Mouse (Mus musculus) adrenal gland, postnatal 10 days (tissue): ENCODE results near the gene Dhrs13. TPM values are rescaled to one million over a fixed set of nuclear protein-coding genes. Genes with fewer than 3 reads are reported as not detected.

Experiments
- microRNA-seq: library from miRNA; unstranded; fragments of <30 nt; microRNA quantifications from one replicate; pipeline ENCODE4 v1.2.0, GENCODE M21; 2021
- total RNA-seq, 2 experiments: library from RNA; stranded (reverse); gene quantifications; 2 replicates each; pipeline ENCODE4 v1.2.3; 2021

Dhrs13 gene
- total RNA-seq, 2 experiments from 2014 or later, result 8.6 to 10.4 TPM

Small RNA genes within 50 kb of the gene (microRNA-seq; reads per million reads assigned to microRNA genes)
- 65.1 reads per million, percentile 39 among the genes with 10 or more reads in this experiment for gene Mir144
- not detected for gene Mir451a
- not detected for gene Mir451b

Other genes with a start within 250 kb of the Dhrs13 start
- gene Gm10277, start 244.5 kb upstream of the Dhrs13 start, total RNA-seq, result not detected
- gene Pipox, start 138.2 kb upstream of the Dhrs13 start, total RNA-seq, result 10 to 100 TPM; 14.0 to 25.8 TPM
- gene Sez6, start 101.5 kb upstream of the Dhrs13 start, total RNA-seq, result 1 to 10 TPM; 2.5 to 3.6 TPM
- gene Phf12, start 49.5 kb upstream of the Dhrs13 start, total RNA-seq, result 10 to 100 TPM; 42.9 to 55.3 TPM
- gene Flot2, start 5.7 kb downstream of the Dhrs13 start, total RNA-seq, result 10 to 100 TPM; 79.1 to 95.9 TPM
- 10 to 100 TPM; 30.4 to 35.0 TPM for gene Eral1, start 48.1 kb downstream of the Dhrs13 start, total RNA-seq
- 10 to 100 TPM; 14.7 to 15.3 TPM for gene Fam222b, start 62.4 kb downstream of the Dhrs13 start, total RNA-seq
- 10 to 100 TPM; 52.2 to 53.0 TPM for gene Traf4, start 133.3 kb downstream of the Dhrs13 start, total RNA-seq
- gene Nek8, start 144.4 kb downstream of the Dhrs13 start, total RNA-seq, result 10 to 100 TPM in 1 of 2 experiments, 1 to 10 TPM in 1; 8.6 to 10.9 TPM
- gene Tlcd1, start 144.4 kb downstream of the Dhrs13 start, total RNA-seq, result 10 to 100 TPM; 34.4 to 45.6 TPM
- gene Rpl23a, start 151.3 kb downstream of the Dhrs13 start, total RNA-seq, result 1,000 to 10,000 TPM; 1,780 to 1,853 TPM
- 100 to 1,000 TPM in 1 of 2 experiments, 10 to 100 TPM in 1; 93.0 to 100 TPM for gene Rab34, start 156.2 kb downstream of the Dhrs13 start, total RNA-seq
- 10 to 100 TPM; 14.8 to 18.1 TPM for gene Proca1, start 161.1 kb downstream of the Dhrs13 start, total RNA-seq
- gene Sdf2, start 213.5 kb downstream of the Dhrs13 start, total RNA-seq, result 10 to 100 TPM; 67.9 to 68.2 TPM
- gene Supt6, start 213.7 kb downstream of the Dhrs13 start, total RNA-seq, result 10 to 100 TPM; 46.9 to 50.9 TPM
- gene 2610507B11Rik, start 229.5 kb downstream of the Dhrs13 start, total RNA-seq, result 100 to 1,000 TPM; 138 to 184 TPM